Mouse (Mus musculus) left cerebral cortex, adult 8-10 months (tissue): ENCODE measurements at regions not wholly inside any gene's neighbourhood (a gene's known extent, or its start where the extent isn't known, plus 50 kb on each side); places are given as distances from the start of the nearest gene placed in this dataset.

ENCODE experiments used
- DNase-seq, 2 experiments: peaks; one replicate each; pipeline ENCODE4 v3.0.0; 2022; ENCODE audit warnings: low spot score in 2 of 2
- microRNA-seq, 2 experiments: library from miRNA; unstranded; fragments of <30 nt; microRNA quantifications; one replicate each; pipeline ENCODE4 v1.2.0; 2022

DNA sequence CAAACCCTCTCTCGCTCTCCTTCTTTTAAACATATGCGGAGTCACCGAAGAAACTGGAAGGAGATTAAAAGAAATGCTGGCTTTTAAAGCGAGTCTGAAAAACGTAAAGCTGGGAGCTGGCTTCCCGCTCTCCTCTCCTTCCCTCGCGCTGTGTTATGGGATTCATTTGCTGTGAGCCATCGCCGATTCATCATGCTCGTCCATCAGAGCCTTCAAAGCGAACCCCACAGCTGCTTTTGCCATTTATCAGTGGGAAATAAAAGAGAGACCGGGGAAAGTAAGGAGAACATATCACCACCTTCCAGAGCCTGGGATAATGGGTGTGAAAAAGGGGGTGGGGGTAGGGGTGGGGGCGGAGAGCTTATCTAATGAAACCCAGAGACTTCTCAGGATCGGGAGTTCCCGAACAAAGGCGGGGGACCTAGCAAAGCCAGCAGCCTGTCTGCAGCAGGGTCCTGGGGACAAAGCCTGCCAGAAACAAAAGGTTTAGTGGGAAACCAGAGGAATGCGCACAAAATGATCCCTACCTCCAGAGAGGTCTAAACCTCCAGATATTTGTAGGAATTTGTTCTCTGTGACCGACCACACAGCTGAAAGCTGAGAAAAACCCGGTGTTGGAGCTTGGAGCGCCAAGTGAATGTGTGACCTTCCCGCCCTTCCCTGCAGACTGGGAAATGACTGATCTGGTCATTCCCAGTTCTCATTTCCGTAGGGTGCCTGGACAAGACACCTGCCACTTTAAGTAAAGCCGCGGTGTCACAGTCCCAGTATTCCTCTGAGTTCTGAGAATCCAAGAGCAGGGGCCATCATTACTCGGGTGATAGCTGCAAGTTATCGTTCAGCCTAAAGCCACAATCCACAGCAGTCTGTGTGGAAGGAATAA is 73.9 kb upstream of the Lrig1 start:
- no peak for DNase-seq

- no peak for DNase-seq
Measured at GRCm38 (mm10) chr6:94772868-94773603, 73.1 kb upstream of the Lrig1 start.

DNA sequence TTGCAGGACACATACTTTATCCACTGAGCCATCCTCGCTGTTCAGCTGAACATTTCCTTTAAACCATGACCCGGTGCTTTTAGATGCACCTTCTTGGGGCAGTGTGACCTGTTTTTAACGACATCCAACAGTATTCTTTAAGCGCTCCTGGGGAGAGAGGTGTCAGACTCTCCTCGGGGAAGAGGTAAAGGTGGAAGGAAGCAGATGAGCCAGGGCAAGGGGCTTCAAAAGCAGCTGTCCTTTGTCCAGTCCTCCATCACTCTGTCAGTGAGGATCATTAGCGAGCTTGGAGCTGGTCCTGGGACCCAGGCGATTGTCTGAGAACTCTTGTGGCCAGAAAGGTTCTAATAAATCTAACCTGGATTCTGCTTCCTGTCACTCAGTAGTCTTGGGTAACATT is 72.4 kb upstream of the Lrig1 start:
- no peak for DNase-seq

- no peak for DNase-seq
Measured at GRCm38 (mm10) chr6:94768230-94768629, 68.3 kb upstream of the Lrig1 start.

GRCm38 (mm10) chr6:94765724-94766123 is 65.8 kb upstream of the Lrig1 start:
- no peak for DNase-seq

DNA sequence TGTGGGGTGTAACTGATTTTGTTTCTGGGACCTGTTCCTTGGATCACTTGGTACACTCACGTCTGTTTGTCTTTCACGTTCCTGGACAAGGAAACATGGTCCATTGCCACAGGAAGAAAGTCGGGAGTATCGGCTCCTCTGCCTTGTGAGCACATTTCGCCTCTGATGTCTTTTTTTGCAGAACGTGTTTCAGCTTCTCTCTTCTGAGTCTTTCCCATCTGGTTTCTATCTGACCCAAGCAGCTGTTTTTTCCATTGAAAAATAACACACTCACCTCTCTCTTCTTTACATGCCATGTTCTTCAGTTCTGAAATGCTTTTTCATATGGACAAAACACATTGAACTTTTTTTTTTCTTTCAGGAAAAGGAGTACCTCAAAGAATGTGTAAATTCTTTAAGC is 61.4 kb upstream of the Lrig1 start:
- DNase-seq = no peak

DNA sequence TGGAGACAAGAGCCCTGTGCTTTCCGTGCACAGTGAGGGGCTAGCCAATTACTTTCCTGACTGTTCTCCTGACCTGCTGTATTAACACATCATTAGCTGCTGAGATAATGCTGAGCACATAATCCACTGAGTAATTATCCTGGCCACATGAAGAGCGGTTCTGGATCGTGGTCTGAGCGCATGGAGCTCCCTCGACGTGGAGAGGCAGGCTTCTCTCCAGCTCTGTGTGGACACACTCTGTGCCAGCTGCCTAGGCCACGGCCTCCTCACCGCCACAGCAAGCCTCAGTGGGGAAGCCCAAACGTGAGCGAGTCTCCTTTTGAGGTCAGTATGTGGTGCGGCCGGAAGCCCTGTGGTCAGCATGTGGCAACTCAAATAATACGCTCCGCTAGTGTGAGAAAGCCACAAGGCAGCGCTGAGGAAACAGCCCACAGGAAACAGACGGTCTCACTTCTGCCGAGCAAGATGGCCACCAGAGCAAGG is 60.7 kb upstream of the Lrig1 start:
- no peak for DNase-seq

DNA sequence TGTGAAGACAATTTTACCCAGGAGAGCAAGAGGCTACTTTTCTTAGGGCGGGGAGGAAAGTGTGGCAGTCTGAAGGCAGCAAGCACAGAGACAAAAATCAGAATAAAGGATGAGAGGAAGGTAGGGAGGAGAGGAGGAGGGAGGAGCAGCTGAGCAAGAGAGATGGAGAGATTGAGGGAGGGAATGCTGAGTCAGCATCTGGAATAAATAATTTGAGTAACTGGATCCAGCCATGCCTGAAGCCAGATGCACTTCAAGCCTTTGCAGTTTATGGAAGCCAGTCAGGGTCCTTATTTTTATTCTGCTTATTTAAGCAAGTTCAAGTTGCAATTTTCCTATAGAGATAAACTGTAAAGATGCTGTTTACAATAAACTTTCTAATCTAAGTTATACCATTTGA is 59.7 kb upstream of the Lrig1 start:
- no peak for DNase-seq

DNA sequence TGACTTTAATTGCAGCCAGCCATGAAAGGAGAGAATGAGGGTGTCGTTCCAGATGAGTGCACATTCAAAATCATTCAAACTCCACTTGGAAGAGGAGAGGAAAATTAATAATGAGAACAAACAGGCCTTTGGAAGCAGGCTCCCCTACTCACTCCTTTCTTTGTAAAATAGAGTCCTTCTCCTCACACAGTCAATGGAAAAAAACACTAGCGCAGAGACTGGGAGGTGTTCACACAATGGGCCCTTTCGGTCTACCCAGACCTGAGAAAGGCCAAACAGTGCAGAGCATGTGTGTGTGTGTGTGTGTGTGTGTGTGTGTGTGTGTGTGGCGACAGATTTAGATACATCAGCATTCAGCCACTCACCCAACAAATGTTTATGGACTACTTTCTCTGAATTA is 56.0 kb upstream of the Lrig1 start:
- DNase-seq = no peak

DNA sequence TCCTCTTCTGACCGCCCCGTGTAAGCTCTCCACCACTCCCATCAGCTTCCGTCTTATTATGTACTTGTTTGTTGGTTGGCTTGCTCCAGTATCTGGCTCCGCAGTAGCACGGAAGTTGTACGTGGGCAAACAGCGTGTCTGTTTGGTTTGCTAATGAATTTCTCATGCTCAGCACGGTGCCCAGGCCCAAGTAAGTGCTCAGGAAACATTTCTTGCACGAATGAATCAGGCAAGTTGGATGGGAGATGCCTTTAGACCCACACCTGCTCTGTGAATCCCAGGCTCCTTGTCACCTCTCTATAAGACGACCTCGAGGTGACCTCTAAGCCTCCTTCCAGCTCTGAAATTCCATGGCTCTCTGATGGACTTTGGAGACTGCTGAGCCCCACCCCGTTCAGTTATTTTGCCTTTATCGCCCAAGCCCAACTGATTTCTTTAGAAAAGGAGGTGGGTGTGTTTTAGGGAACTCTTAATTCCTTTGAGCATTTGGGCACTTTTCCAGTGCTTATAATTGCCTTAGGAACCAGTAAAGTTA is 55.4 kb upstream of the Lrig1 start:
- DNase-seq = no peak

DNA sequence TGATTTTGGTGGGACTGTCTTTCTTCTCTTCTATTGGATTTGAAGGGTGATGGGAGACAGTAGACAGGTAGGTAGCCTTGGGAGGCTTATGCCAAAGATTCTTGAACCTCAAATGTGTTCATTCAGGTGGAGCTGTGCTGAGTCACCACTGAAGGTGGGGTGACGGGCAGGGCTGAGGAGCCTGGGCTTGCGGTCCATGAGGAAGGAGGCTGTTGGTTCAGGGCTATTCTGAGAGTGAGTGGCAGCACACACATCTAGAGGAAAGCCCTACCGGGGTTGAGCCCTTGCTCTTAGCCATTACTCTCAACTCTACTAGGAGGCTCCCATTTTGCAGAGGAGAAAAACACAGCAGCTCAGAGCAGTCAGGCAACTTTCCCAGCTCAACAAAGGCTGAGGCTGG is 54.6 kb upstream of the Lrig1 start:
- no peak for DNase-seq

DNA sequence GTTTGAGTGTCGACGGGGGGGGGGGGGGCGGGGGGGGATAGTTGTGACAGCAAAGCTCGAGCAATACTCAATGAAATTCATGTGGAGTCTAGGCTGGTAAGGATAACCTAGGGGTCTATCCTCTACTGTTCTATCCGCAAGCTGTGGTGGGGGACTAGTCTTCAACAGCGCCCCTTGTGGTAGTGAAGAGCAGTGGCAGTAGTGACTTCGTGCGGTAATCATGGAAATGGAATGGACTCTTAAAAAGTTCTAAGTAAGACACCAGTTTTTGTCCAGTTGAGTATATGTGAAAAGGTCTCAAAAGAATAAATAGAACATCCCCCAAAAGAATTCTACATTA is 51.1 kb upstream of the Lrig1 start:
- no peak for DNase-seq

DNA sequence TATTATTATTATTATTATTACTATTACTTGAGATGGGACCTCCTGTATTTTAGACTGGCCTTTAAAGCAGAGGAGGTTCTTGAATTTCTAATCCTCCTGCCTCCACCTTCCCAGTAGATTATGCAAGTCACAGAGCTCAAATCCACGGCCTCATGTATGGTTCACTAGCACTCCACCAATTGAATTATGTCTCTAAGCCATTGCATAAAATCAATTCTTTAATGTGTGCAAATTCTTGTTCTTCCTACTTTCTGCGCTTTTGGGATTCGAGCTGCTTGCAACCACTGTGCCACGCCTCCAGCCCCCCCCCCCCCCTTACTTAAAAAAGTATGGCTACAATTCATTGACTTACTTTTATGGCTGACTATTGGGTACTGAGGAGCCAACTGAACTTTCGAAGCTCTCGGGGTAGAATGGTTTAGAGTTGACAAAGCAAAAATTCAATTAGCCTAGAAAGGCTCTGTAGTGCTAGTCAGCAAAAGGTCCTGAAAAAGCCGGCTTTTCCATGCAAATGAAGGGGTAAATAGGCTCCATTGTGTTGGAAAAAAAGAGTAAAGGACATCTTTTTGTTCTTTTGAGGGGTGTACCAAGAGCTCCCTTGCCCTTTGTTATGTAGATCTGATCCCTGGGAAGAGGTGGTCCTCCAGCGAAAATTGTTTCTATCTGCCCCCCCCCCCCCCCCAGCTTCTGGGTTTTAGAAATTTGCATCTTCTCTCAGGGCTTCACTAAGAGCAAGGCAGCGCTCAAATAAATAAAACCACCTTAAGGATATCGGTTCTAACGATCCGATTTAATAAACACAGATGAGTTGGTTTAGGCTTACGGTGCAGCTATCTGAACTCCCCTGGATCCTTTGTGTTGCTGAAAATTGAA is 50.5 kb upstream of the Lrig1 start:
- no peak for DNase-seq

Small RNA genes in the stretch of these regions (microRNA-seq; reads per million reads assigned to microRNA genes)
- gene Gm23364 = 0 reads per million in 2 experiments
